Mouse (Mus musculus) spleen, adult 2 months (tissue): ENCODE measurements around the gene Vmn1r155.
"Not testable (repeated sequence)": the region's sequence is repeated elsewhere in the genome, so short reads cannot be mapped to it uniquely, and the experiment has no call there.

Experiments
- CTCF ChIP-seq: fragments of 200-500 bp; IDR thresholded peaks from 2 replicates; pipeline ENCODE4 v1.5.1; 2011; ENCODE audit warnings: mild to moderate bottlenecking, inconsistent platforms; ENCODE audit not compliant: insufficient read depth, insufficient read length, insufficient replicate concordance; ENCODE audit errors: extremely low read depth
- POLR2A ChIP-seq: fragments of 200-500 bp; IDR thresholded peaks from 2 replicates; pipeline ENCODE4 v1.6.1; 2011; ENCODE audit warnings: low read depth, low read length, inconsistent platforms

DNA sequence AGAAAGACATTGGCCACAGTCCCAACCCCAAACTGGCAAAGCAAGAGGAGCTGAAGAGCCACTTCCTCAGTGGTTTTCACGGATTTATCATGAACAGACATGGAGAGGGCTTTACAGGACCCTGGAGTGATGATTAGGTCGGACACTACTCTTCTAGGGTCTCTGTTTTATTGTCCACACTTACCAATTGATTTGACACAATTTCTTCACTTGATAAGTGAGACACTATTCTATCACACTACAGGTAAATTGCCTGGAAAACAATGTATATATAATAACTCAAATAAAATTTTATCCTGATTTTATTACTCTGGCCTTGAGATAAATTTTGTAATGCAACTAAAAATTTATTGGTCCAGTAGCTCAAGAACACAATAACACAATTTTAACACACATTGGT, 34.4 kb downstream of the Vmn1r155 start, which contains the start of gene Gm8693:
- not testable (repeated sequence) for TF ChIP-seq CTCF, POLR2A
